Mouse (Mus musculus) kidney, embryonic 14.5 days (tissue): Measurements from ENCODE around the gene Rergl. TPM values are rescaled to one million over a fixed set of nuclear protein-coding genes. Genes with fewer than 3 reads are reported as not detected.

ENCODE experiments used
- ATAC-seq: fragments of 200-750 bp; cut with Nextera tagmentation; 2 replicates; pipeline ENCODE4 v1.8.0; 2017; ENCODE audit warnings: moderate number of reproducible peaks, mild to moderate bottlenecking, moderate TSS enrichment, moderate library complexity; ENCODE audit not compliant: low FRiP score, low TSS enrichment
- H3K27ac ChIP-seq: fragments of 300-500 bp; sonication (generic); 2 replicates; pipeline ENCODE4 v1.5.1; 2014; ENCODE audit warnings: low read depth, mild to moderate bottlenecking, low read length, moderate library complexity, mixed read lengths
- H3K27me3 ChIP-seq: fragments of 300-500 bp; sonication (generic); 2 replicates; pipeline ENCODE4 v1.6.1; 2014; ENCODE audit warnings: mild to moderate bottlenecking, low read length; ENCODE audit not compliant: control insufficient read depth, insufficient read depth
- H3K36me3 ChIP-seq: fragments of 300-500 bp; sonication (generic); 2 replicates; pipeline ENCODE4 v1.6.1; 2014; ENCODE audit warnings: low read length, mixed read lengths; ENCODE audit not compliant: control insufficient read depth, insufficient read depth
- H3K4me1 ChIP-seq: fragments of 300-500 bp; sonication (generic); 2 replicates; pipeline ENCODE4 v1.6.1; 2014; ENCODE audit warnings: low read length, mixed read lengths; ENCODE audit not compliant: control insufficient read depth, insufficient read depth
- H3K4me2 ChIP-seq: fragments of 300-500 bp; sonication (generic); replicated peaks from 2 replicates; pipeline ENCODE4 v1.6.1; 2014; ENCODE audit warnings: low read depth, mild to moderate bottlenecking, low read length
- H3K4me3 ChIP-seq: fragments of 300-500 bp; sonication (generic); 2 replicates; pipeline ENCODE4 v1.5.1; 2014; ENCODE audit warnings: mild to moderate bottlenecking, low read length
- H3K9ac ChIP-seq: fragments of 300-500 bp; sonication (generic); 2 replicates; pipeline ENCODE4 v1.6.1; 2014; ENCODE audit warnings: low read depth, mild to moderate bottlenecking, low read length, moderate library complexity
- H3K9me3 ChIP-seq: fragments of 300-500 bp; sonication (generic); 2 replicates; pipeline ENCODE4 v1.6.1; 2016; ENCODE audit warnings: low read length; ENCODE audit not compliant: control insufficient read depth
- WGBS: fragments of 180-500 bp; shearing (Covaris S2); extraction: QIAGEN DNeasy Blood & Tissue Kit; methylation state at CpG from one replicate; pipeline ENCODE4 v1.1.7; 2014; 5-methylcytosine and 5-hydroxymethylcytosine counted together
- polyA plus RNA-seq: library from polyadenylated mRNA; unstranded; fragments of >200 nt; fragmentation: Nextera tagmentation; extraction: Ambion mirVana; gene quantifications from 2 replicates; pipeline ENCODE4 v1.2.1, GENCODE M21; 2014

The Rergl gene
- polyA plus RNA-seq, 1 experiment from 2014 or later: 3.5 TPM

GRCm38 (mm10) chr6:139460470-139460869, 41.3 kb downstream of the Rergl start:
- 90% methylated on average over 10 of the region's 10 CpGs for WGBS
- no peak for ATAC-seq
- Histone ChIP-seq H3K27me3 (no peaks in the 10 kb centered on the region), H3K9me3 (no peaks in the 10 kb centered on the region), H3K27ac (no peak overlapping the region), H3K36me3 (no peaks in the 10 kb centered on the region), H3K4me3 (no peak overlapping the region), H3K4me2 (no peak overlapping the region), H3K4me1 (no peaks in the 10 kb centered on the region), H3K9ac (no peak overlapping the region)

- Histone ChIP-seq H3K4me2 (no peak overlapping the region), H3K27me3 (no peaks in the 10 kb centered on the region), H3K36me3 (no peaks in the 10 kb centered on the region), H3K27ac (no peak overlapping the region), H3K9me3 (no peaks in the 10 kb centered on the region), H3K4me1 (no peaks in the 10 kb centered on the region), H3K9ac (no peak overlapping the region), H3K4me3 (no peak overlapping the region)
- no peak for ATAC-seq
- 90% methylated on average over 2 of the region's 2 CpGs for WGBS
These were observed 57.8 kb downstream of the Rergl start for GRCm38 (mm10) chr6:139443999-139444398.

Other genes with a start within 250 kb of the Rergl start
- gene Pik3c2g, start 85.2 kb upstream of the Rergl start, polyA plus RNA-seq: 0.11 and 0.30 TPM in 2 replicates